Mouse (Mus musculus) v-Abl transformed pro-B cells (cell line): Measurements from ENCODE around the gene Gnai2.

ENCODE experiments used
- in situ Hi-C, 2 experiments: fragments of 400-800 bp; cut with MboI; formaldehyde crosslinking; loops; one replicate each; pipeline ENCODE4 v1.15.1; 2025; ENCODE audit not compliant: unreplicated experiment in 2 of 2

The Gnai2 gene

DNA sequence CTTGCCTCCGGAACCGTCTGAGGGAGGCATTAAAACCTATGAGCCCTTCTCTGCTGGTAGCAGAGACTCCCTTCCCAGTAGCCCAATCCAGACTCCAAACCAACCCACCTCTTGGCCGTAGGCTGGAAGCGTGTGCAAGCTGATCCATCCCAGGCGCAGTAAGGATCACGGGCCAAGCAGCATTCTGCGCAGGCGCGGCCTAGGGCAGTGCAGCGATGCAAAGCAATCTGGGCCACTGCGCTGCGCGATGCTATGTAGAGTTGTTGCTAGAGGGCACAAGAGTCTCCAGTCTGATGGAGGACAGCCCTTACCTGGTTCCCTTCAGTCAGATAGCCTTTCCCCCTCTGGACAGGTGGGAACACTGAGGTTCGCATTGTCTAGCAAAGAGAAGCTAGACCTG, 35.3 kb downstream of the Gnai2 start:
- in situ Hi-C loops: loop anchor here (5.0 kb wide), 2 partner anchors 77 to 137 kb away; partner anchors contain the start of gene Gnat1 (in 2 of the 2)

DNA sequence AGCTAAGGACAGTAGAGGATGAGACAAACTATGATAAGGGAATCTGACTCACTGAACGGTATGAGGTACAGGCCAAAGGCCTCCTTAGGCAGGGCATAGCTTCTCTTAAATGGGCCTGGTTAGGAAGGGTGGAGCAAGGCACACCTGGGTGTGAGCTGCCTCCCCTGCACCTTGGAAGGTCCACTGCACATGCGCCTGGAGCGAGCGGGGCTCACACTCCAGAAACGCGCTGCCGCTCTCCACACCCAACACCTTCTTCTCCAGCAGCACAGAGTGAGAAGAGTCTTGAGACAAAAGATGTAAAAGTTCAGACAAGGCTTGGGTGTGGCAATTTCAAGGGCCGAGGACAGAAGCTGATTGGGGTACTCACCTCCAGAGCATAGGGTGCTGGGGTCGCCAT, 35.7 kb downstream of the Gnai2 start:
- in situ Hi-C loops: loop anchor here (5.0 kb wide), 2 partner anchors 78 to 138 kb away; partner anchors contain the start of gene Gnat1 (in 2 of the 2)

- in situ Hi-C loops: loop anchor here (5.0 kb wide), 2 partner anchors 79 to 139 kb away; partner anchors contain the start of gene Gnat1 (in 2 of the 2)
Observed at GRCm38 (mm10) chr9:107598385-107598784, 36.8 kb downstream of the Gnai2 start.

- in situ Hi-C loops: loop anchor here (5.0 kb wide), 2 partner anchors 80 to 140 kb away; partner anchors contain the start of gene Gnat1 (in 2 of the 2)
Observed at GRCm38 (mm10) chr9:107596619-107597569, 38.3 kb downstream of the Gnai2 start.

DNA sequence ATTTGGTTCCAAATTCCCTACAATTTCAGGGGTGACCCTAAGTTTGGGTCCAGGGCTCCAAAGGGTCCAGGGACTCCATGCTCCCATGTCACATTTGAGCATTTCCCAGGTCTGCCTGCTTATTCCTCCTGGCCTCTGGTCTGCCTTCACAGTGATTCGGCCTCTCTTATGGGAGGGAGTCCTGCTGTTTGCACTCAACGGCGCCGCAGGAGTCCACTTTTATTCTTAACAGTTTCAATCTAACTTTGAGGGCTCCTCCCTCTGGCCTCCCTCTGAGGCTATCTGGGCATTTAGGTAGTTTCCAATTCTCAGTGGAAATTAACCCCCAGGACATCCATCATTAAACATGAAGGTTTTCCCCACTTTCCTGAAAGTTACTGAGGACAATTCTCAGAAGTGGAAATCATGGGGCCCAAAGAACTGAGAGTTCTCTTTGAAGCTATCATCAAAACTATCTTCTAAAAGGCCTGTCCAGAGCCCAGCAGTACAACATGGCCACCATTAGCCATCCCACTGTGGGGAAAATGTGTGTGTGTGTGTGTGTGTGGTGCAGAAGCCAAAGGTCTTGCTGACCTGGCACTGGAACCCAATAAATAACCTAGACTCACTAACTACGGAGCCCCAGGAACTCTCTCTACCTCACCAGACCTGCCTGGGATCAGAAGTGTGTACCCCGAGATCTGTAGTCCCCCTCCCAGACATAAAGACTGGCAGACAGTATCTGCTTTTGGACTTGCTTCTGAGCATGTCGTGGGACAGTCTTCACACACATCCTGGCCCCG, 40.7 kb downstream of the Gnai2 start:
- in situ Hi-C loops: loop anchor here (5.0 kb wide), 2 partner anchors 83 to 143 kb away; partner anchors contain the start of gene Gnat1 (in 2 of the 2)

- in situ Hi-C loops: no loop called here
Observed at GRCm38 (mm10) chr9:107593101-107593976, 41.8 kb downstream of the Gnai2 start.

- in situ Hi-C loops: no loop called here
Observed at GRCm38 (mm10) chr9:107590773-107591060, 44.5 kb downstream of the Gnai2 start.

DNA sequence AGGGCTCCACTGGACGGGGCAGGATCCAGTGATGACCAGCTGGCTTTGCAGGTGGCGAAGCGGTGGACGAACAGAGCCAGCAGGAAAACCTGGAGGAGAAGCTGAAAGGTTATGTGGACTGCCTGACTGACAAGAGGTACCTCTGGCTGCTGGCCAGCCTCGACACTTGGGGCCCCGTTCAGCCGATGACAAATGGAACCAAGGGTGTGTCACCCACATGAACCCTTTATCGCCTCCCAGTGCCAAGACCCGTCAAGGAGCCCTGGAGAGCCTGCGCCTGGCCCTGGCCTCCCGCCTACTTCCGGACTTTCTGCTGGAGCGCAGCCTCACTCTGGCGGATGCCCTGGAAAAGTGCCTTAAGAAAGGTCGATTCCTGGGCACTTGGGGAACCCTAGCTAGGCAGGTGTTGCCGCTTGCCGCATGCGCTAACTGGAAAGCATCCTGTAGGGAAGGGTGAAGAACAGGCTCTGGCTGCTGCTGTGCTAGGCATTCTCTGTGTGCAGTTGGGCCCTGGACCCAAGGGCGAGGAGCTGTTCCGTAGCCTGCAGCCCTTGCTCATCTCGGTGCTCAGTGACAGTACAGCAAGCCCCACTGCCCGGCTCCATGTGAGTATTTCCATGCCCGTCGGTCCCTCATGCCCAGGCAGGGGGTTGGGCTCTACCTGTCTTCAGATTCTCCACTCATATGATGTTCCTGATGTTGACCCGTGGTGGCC, 45.0 kb downstream of the Gnai2 start:
- in situ Hi-C loops: no loop called here

- in situ Hi-C loops: no loop called here
Observed at GRCm38 (mm10) chr9:107587833-107588639, 47.1 kb downstream of the Gnai2 start.

GRCm38 (mm10) chr9:107586974-107587832, 48.0 kb downstream of the Gnai2 start, which contains the start of gene Ifrd2:
TSS of gene Ifrd2 (plus strand) at chr9:107587642.
- in situ Hi-C loops: no loop called here

DNA sequence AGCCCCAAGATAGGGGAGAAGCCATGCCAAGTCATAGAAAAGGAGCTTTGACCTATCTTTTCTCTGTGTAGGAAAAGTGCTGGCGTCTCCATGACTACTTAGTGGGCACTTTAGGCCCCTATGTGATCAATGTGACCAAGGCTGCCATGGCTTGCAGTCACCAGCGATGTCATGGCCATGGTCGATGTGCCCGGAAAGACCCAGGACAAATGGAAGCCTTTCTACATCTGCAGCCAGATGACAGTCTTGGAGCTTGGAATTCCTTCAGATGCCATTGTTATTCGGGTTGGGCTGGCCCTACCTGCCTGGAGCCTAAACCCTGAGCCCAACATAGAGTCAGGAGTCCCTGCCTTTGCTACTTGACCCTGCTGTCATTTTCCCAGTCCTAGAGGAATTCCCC, 48.7 kb downstream of the Gnai2 start:
- in situ Hi-C loops: no loop called here

GRCm38 (mm10) chr9:107583174-107583573, 52.0 kb downstream of the Gnai2 start:
- in situ Hi-C loops: no loop called here

- in situ Hi-C loops: no loop called here
Observed at GRCm38 (mm10) chr9:107582509-107583062, 52.6 kb downstream of the Gnai2 start.

GRCm38 (mm10) chr9:107581584-107581983, 53.6 kb downstream of the Gnai2 start:
- in situ Hi-C loops: no loop called here

GRCm38 (mm10) chr9:107580501-107581317, 54.5 kb downstream of the Gnai2 start, which contains the start of gene Hyal3:
TSS of gene Hyal3 (plus strand) at chr9:107580818.
- in situ Hi-C loops: no loop called here

- in situ Hi-C loops: no loop called here
Observed at GRCm38 (mm10) chr9:107579023-107579900, 55.9 kb downstream of the Gnai2 start.
